Mouse (Mus musculus) brain, embryonic 14.5 days (tissue): ENCODE results near the gene Fam57b.

Experiments
- CTCF ChIP-seq: fragments of 200-500 bp; IDR thresholded peaks from 2 replicates; pipeline ENCODE4 v1.5.1; 2012; ENCODE audit warnings: inconsistent platforms, mild to moderate bottlenecking, moderate library complexity, borderline replicate concordance; ENCODE audit not compliant: insufficient read depth, insufficient read length; ENCODE audit errors: extremely low read depth
- POLR2A ChIP-seq: fragments of 200-500 bp; IDR thresholded peaks from 2 replicates; pipeline ENCODE4 v1.6.1; 2012; ENCODE audit warnings: mild to moderate bottlenecking, inconsistent platforms, borderline replicate concordance; ENCODE audit not compliant: poor library complexity, insufficient read depth, insufficient read length, severe bottlenecking; ENCODE audit errors: extremely low read depth

- TF ChIP-seq POLR2A (no peak), CTCF (no peak)
Observed at GRCm38 (mm10) chr7:126803181-126803580, 5.7 kb downstream of the Fam57b start.
